Mouse (Mus musculus) induced T-regulatory cell, adult 2 months (primary cell): ENCODE measurements around the gene Rps6ka5.

Experiments
- DNase-seq: peaks from one replicate; pipeline ENCODE4 v3.0.0-alpha.2; 2012; ENCODE audit warnings: low read depth

The Rps6ka5 gene

GRCm38 (mm10) chr12:100594700-100595099, 132.1 kb downstream of the Rps6ka5 start:
- DNase-seq, result no peak

GRCm38 (mm10) chr12:100586601-100587000, 140.2 kb downstream of the Rps6ka5 start:
- no peak for DNase-seq

- no peak for DNase-seq
Observed at GRCm38 (mm10) chr12:100579221-100579620, 147.6 kb downstream of the Rps6ka5 start.

- peak; percentile 69 for DNase-seq
Observed at GRCm38 (mm10) chr12:100578291-100578690, 148.5 kb downstream of the Rps6ka5 start.

- no peak for DNase-seq
Observed at GRCm38 (mm10) chr12:100575739-100576138, 151.0 kb downstream of the Rps6ka5 start.

GRCm38 (mm10) chr12:100570522-100571072, 156.2 kb downstream of the Rps6ka5 start:
- no peak for DNase-seq

- no peak for DNase-seq
Observed at GRCm38 (mm10) chr12:100568831-100569230, 158.0 kb downstream of the Rps6ka5 start.

GRCm38 (mm10) chr12:100568105-100568504, 158.7 kb downstream of the Rps6ka5 start:
- DNase-seq, result no peak

GRCm38 (mm10) chr12:100567627-100568026, 159.2 kb downstream of the Rps6ka5 start:
- no peak for DNase-seq

- no peak for DNase-seq
Observed at GRCm38 (mm10) chr12:100553675-100554074, 173.1 kb downstream of the Rps6ka5 start.

GRCm38 (mm10) chr12:100551972-100552371, 174.8 kb downstream of the Rps6ka5 start:
- no peak for DNase-seq

- no peak for DNase-seq
Observed at GRCm38 (mm10) chr12:100544194-100544567, 182.6 kb downstream of the Rps6ka5 start.

GRCm38 (mm10) chr12:100543437-100544193, 183.2 kb downstream of the Rps6ka5 start:
- DNase-seq, result no peak

GRCm38 (mm10) chr12:100542494-100542893, 184.3 kb downstream of the Rps6ka5 start:
- no peak for DNase-seq

- DNase-seq, result no peak
Observed at GRCm38 (mm10) chr12:100542076-100542475, 184.7 kb downstream of the Rps6ka5 start.

GRCm38 (mm10) chr12:100539158-100539714, 187.5 kb downstream of the Rps6ka5 start:
- no peak for DNase-seq

- no peak for DNase-seq
Observed at GRCm38 (mm10) chr12:100538445-100539157, 188.2 kb downstream of the Rps6ka5 start.

GRCm38 (mm10) chr12:100537091-100537490, 189.7 kb downstream of the Rps6ka5 start:
- DNase-seq, result no peak

- no peak for DNase-seq
Observed at GRCm38 (mm10) chr12:100535028-100535427, 191.8 kb downstream of the Rps6ka5 start.

GRCm38 (mm10) chr12:100534028-100534427, 192.8 kb downstream of the Rps6ka5 start:
- DNase-seq, result no peak

GRCm38 (mm10) chr12:100533209-100533608, 193.6 kb downstream of the Rps6ka5 start:
- DNase-seq, result no peak

GRCm38 (mm10) chr12:100531740-100532139, 195.0 kb downstream of the Rps6ka5 start:
- no peak for DNase-seq

- peak; percentile 42 for DNase-seq
Observed at GRCm38 (mm10) chr12:100530871-100531270, 195.9 kb downstream of the Rps6ka5 start.
